Mouse (Mus musculus) spleen, adult 2 months (tissue): ENCODE results near the gene Fam20a.

Experiments
- CTCF ChIP-seq: fragments of 200-500 bp; IDR thresholded peaks from 2 replicates; pipeline ENCODE4 v1.5.1; 2011; ENCODE audit warnings: mild to moderate bottlenecking, inconsistent platforms; ENCODE audit not compliant: insufficient read depth, insufficient read length, insufficient replicate concordance; ENCODE audit errors: extremely low read depth
- POLR2A ChIP-seq: fragments of 200-500 bp; IDR thresholded peaks from 2 replicates; pipeline ENCODE4 v1.6.1; 2011; ENCODE audit warnings: low read depth, low read length, inconsistent platforms

GRCm38 (mm10) chr11:109672396-109672795 lies 49.7 kb downstream of the Fam20a start:
- TF ChIP-seq CTCF = no peak
- no peak for TF ChIP-seq POLR2A
